Comparison of ENCODE assay signal across 31 mouse cellular contexts in the genomic region with DNA sequence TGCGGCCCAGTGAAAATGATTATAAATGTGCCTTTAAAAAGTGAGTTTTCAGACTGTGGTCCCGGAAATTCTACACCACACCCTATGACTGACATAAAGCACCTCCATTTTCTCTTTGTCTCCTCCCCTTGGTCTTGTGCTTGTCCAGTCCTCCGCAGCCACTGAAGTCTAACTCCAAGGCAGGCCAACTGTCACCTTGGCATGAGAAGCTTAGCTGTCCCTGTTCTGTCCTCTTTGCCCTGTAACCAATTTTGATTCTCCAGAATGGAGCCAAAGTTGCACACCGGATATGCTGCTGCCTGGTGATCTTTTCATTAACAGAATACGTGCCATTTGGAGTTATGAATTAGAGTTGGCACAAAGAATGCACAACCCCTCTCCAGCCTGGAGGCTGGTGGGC.
"Had no signal": no experiment of that assay in that cellular context is flagged by ENCODE, and none has a peak within 500 bp of the region (broad histone marks: within the 10 kb centered on the region; RNA-seq: fewer than 3 reads in every experiment).

No protein-coding gene starts in this region.

- H3K27ac ChIP-seq: limb, embryonic 10.5 days; limb, embryonic 12.5 days; limb, embryonic 13.5 days; limb, embryonic 15.5 days; liver, embryonic 12.5 days; liver, embryonic 13.5 days; liver, embryonic 14.5 days; liver, embryonic 15.5 days; lung, embryonic 15.5 days; macrophage; midbrain, embryonic 10.5 days; midbrain, embryonic 12.5 days; midbrain, embryonic 13.5 days; midbrain, embryonic 15.5 days; neural tube, embryonic 12.5 days; neural tube, embryonic 13.5 days had no signal

- H3K4me3 ChIP-seq: limb, embryonic 10.5 days; limb, embryonic 12.5 days; limb, embryonic 13.5 days; limb, embryonic 15.5 days; liver, embryonic 12.5 days; liver, embryonic 13.5 days; liver, embryonic 15.5 days; lung, embryonic 15.5 days; megakaryocyte, embryonic 14.5 days; midbrain, embryonic 10.5 days; midbrain, embryonic 12.5 days; midbrain, embryonic 13.5 days; midbrain, embryonic 15.5 days; myocyte; neural tube, embryonic 12.5 days; neural tube, embryonic 13.5 days had no signal

- H3K9ac ChIP-seq: limb, embryonic 12.5 days; limb, embryonic 13.5 days; limb, embryonic 15.5 days; liver, embryonic 12.5 days; liver, embryonic 13.5 days; liver, embryonic 14.5 days; liver, embryonic 15.5 days; liver, postnatal 0 days; lung, embryonic 14.5 days; lung, embryonic 15.5 days; midbrain, embryonic 12.5 days; midbrain, embryonic 13.5 days; midbrain, embryonic 15.5 days; neural tube, embryonic 12.5 days; neural tube, embryonic 13.5 days had no signal

- H3K4me2 ChIP-seq: limb, embryonic 12.5 days; limb, embryonic 13.5 days; limb, embryonic 15.5 days; liver, embryonic 11.5 days; liver, embryonic 12.5 days; liver, embryonic 13.5 days; liver, embryonic 15.5 days; lung, embryonic 14.5 days; lung, embryonic 15.5 days; midbrain, embryonic 12.5 days; midbrain, embryonic 13.5 days; midbrain, embryonic 15.5 days; neural tube, embryonic 12.5 days; neural tube, embryonic 13.5 days had no signal

- H3K4me1 ChIP-seq: limb, embryonic 15.5 days; liver, embryonic 12.5 days; liver, embryonic 13.5 days; liver, embryonic 15.5 days; lung, embryonic 15.5 days; megakaryocyte, embryonic 14.5 days; midbrain, embryonic 10.5 days; midbrain, embryonic 13.5 days; midbrain, embryonic 15.5 days; neural tube, embryonic 12.5 days had no signal

- H3K27me3 ChIP-seq: limb, embryonic 12.5 days; limb, embryonic 13.5 days; limb, embryonic 15.5 days; liver, embryonic 12.5 days; liver, embryonic 13.5 days; liver, embryonic 15.5 days; lung, embryonic 15.5 days; megakaryocyte, embryonic 14.5 days; midbrain, embryonic 12.5 days; midbrain, embryonic 13.5 days; midbrain, embryonic 15.5 days; neural tube, embryonic 12.5 days; neural tube, embryonic 13.5 days had no signal

- DNase-seq: left cerebral cortex, postnatal 4 days; liver; liver, embryonic 13.5 days; liver, postnatal 0 days; lung, adult 18-20 months; lung, adult 2 months; lung, embryonic 14.5 days; lung, postnatal 10 days; lung, postnatal 14 days; lung, postnatal 36 days; lung, postnatal 4 days had no signal

- H3K9me3 ChIP-seq: limb, embryonic 10.5 days; limb, embryonic 12.5 days; limb, embryonic 13.5 days; limb, embryonic 15.5 days; liver, embryonic 12.5 days; liver, embryonic 13.5 days; liver, embryonic 15.5 days; lung, embryonic 15.5 days; midbrain, embryonic 10.5 days; midbrain, embryonic 12.5 days; midbrain, embryonic 13.5 days; midbrain, embryonic 15.5 days; neural tube, embryonic 12.5 days; neural tube, embryonic 13.5 days had no signal

- H3K36me3 ChIP-seq: limb, embryonic 10.5 days; limb, embryonic 12.5 days; limb, embryonic 13.5 days; limb, embryonic 15.5 days; liver, embryonic 12.5 days; liver, embryonic 13.5 days; liver, embryonic 15.5 days; lung, embryonic 15.5 days; midbrain, embryonic 10.5 days; midbrain, embryonic 12.5 days; midbrain, embryonic 13.5 days; midbrain, embryonic 15.5 days; neural tube, embryonic 12.5 days; neural tube, embryonic 13.5 days had no signal

- ATAC-seq: liver, embryonic 12.5 days; liver, postnatal 0 days; lung, postnatal 0 days; midbrain, embryonic 13.5 days; midbrain, embryonic 15.5 days; midbrain, embryonic 16.5 days had no signal
